Mouse (Mus musculus): Measurements from ENCODE around the gene Atl3. TPM values are rescaled to one million over a fixed set of nuclear protein-coding genes. Genes with fewer than 3 reads are reported as not detected.

Atl3 gene
- polyA plus RNA-seq, 1 experiment from 2014 or later, result 8.4 TPM

DNA sequence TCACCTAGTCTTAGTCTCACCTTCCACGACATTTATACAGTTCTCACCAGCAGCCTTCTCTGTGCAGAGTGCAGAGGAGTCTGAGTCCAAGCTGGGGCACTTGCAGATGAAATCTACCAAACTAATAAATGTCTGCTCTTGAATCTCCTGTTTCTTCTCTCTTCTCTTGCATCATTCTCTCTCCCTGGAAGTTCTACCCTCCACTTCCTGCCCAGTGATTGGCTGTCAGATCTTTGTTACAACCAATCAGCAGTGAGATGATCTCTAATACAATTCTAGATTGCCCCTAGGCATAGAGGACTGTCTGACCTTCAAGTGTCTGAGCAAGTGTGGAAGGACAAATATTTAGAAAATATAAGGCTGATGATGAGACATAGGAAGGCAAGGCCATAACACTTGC lies 82.3 kb downstream of the Atl3 start:
- no peak overlapping the region for H3K4me3 ChIP-seq
- H3K36me3 ChIP-seq, result peaks cover 26% of the 10 kb centered on the region
- no peak overlapping the region for H3K27ac ChIP-seq
- no peaks in the 10 kb centered on the region for H3K27me3 ChIP-seq (ENCODE audit: insufficient read depth, poor library complexity, severe bottlenecking)
- H3K9me3 ChIP-seq, result no peaks in the 10 kb centered on the region
- peaks cover 7% of the 10 kb centered on the region; the same call in 1 of the 2 replicates for H3K4me1 ChIP-seq
- 82% methylated on average over 1 of the region's 1 CpGs for WGBS
- no peak for DNase-seq (ENCODE audit: low spot score)

- H3K4me1 ChIP-seq, result peaks cover 8% of the 10 kb centered on the region; the same call in 1 of the 2 replicates
These were observed 83.9 kb downstream of the Atl3 start for GRCm38 (mm10) chr19:7577710-7578109.

GRCm38 (mm10) chr19:7581042-7581441 lies 87.2 kb downstream of the Atl3 start:
- H3K36me3 ChIP-seq, result peaks cover 15% of the 10 kb centered on the region
- H3K27me3 ChIP-seq (ENCODE audit: insufficient read depth, poor library complexity, severe bottlenecking), result no peaks in the 10 kb centered on the region
- H3K4me3 ChIP-seq, result no peak overlapping the region
- H3K27ac ChIP-seq, result no peak overlapping the region
- H3K9me3 ChIP-seq, result no peaks in the 10 kb centered on the region
- DNase-seq (ENCODE audit: low spot score), result no peak
- WGBS, result 50% methylated on average over 5 of the region's 5 CpGs
- H3K4me1 ChIP-seq, result peaks cover 18% of the 10 kb centered on the region; the same call in 1 of the 2 replicates

More at GRCm38 (mm10) chr19:7577710-7578109, 83.9 kb downstream of the Atl3 start:
- 83% methylated on average over 3 of the region's 3 CpGs for WGBS
- H3K27ac ChIP-seq, result no peak overlapping the region
- H3K36me3 ChIP-seq, result peaks cover 26% of the 10 kb centered on the region
- H3K9me3 ChIP-seq, result no peaks in the 10 kb centered on the region
- no peak for DNase-seq (ENCODE audit: low spot score)
- H3K4me3 ChIP-seq, result no peak overlapping the region
- no peaks in the 10 kb centered on the region for H3K27me3 ChIP-seq (ENCODE audit: insufficient read depth, poor library complexity, severe bottlenecking)

GRCm38 (mm10) chr19:7583101-7583500 lies 89.3 kb downstream of the Atl3 start:
- H3K4me1 ChIP-seq, result peaks cover 18% of the 10 kb centered on the region; the same call in 1 of the 2 replicates
- DNase-seq (ENCODE audit: low spot score), result no peak
- H3K4me3 ChIP-seq, result no peak overlapping the region
- H3K36me3 ChIP-seq, result peaks cover 21% of the 10 kb centered on the region
- H3K27ac ChIP-seq, result peak overlapping the region; percentile 29; the same call in 1 of the 2 replicates
- 35% methylated on average over 7 of the region's 7 CpGs for WGBS
- no peaks in the 10 kb centered on the region for H3K27me3 ChIP-seq (ENCODE audit: insufficient read depth, poor library complexity, severe bottlenecking)
- H3K9me3 ChIP-seq, result no peaks in the 10 kb centered on the region

DNA sequence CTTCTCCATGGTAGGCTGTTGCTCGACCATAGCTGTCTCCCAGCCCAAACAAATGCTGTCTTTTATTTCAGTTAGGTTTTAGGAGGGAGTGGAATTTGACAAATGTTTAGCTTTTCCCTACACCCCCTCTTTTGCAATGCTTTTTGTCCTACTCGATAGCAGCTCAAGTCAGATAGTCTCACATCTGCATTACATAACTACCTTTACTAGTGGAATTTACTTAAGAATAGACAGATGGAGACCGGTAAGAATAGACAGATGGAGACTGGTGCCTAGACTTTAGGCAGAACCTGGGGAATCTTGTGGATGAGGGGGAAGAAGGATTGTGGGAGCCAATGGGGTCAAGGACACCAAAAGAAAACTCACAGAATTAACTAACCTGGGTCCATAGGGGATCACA lies 89.8 kb downstream of the Atl3 start:
- WGBS, result 81% methylated on average over 3 of the region's 3 CpGs
- Histone ChIP-seq H3K36me3 (peaks cover 25% of the 10 kb centered on the region), H3K4me1 (peaks cover 18% of the 10 kb centered on the region; the same call in 1 of the 2 replicates), H3K9me3 (no peaks in the 10 kb centered on the region), H3K27me3 (ENCODE audit: insufficient read depth, poor library complexity, severe bottlenecking) (no peaks in the 10 kb centered on the region), H3K4me3 (no peak overlapping the region), H3K27ac (peak overlapping the region; percentile 29; the same call in 1 of the 2 replicates)
- DNase-seq (ENCODE audit: low spot score), result no peak

DNA sequence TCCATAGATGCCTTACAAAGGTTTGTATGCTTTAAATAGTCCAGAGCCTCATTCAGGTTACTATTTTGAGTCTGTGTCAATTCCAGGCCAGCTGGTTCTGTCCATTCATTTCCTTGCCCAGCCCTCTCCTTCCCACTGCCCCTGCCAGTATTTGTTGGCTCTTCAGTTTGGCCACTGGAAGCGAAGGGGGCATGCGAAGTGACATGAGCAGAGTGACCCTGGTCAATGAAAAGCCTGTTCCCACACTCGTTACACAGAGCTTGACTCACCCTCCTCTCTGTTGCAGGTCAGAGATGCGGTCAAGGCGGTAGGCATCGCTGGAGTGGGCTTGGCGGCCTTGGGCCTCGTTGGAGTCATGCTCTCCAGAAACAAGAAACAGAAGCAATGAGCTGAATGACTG lies 91.4 kb downstream of the Atl3 start:
- no peaks in the 10 kb centered on the region for H3K9me3 ChIP-seq
- DNase-seq (ENCODE audit: low spot score), result no peak
- H3K27ac ChIP-seq, result no peak overlapping the region
- H3K4me3 ChIP-seq, result no peak overlapping the region
- no peaks in the 10 kb centered on the region for H3K27me3 ChIP-seq (ENCODE audit: insufficient read depth, poor library complexity, severe bottlenecking)
- WGBS, result 83% methylated on average over 8 of the region's 8 CpGs
- H3K36me3 ChIP-seq, result peaks cover 16% of the 10 kb centered on the region; the same call in 1 of the 2 replicates
- peaks cover 17% of the 10 kb centered on the region; the same call in 1 of the 2 replicates for H3K4me1 ChIP-seq

DNA sequence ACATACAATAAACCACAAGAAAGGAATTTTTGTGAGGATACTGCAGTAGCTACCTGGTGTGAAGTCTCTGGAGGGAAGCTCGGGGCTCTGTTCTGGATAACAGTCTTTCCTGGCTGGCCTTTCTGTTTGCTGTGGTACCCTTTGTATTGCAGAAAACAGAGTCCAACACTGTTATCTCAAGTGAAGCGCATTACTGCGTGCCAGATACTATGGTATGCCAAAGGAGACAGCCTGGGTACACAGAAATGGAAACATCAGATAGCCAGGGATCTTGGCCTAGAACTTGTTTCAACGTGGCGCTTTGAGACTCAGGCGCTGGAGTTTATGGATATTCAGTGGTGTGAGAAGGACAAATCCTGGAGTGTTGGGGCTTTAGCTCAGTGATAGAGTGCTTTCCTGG lies 91.9 kb downstream of the Atl3 start:
- no peaks in the 10 kb centered on the region for H3K9me3 ChIP-seq
- H3K4me1 ChIP-seq, result peaks cover 14% of the 10 kb centered on the region; the same call in 1 of the 2 replicates
- H3K4me3 ChIP-seq, result no peak overlapping the region
- 82% methylated on average over 6 of the region's 6 CpGs for WGBS
- no peaks in the 10 kb centered on the region for H3K27me3 ChIP-seq (ENCODE audit: insufficient read depth, poor library complexity, severe bottlenecking)
- no peak for DNase-seq (ENCODE audit: low spot score)
- H3K36me3 ChIP-seq, result peaks cover 16% of the 10 kb centered on the region; the same call in 1 of the 2 replicates
- H3K27ac ChIP-seq, result no peak overlapping the region

Other genes starting within 250 kb of the Atl3 start
- 18.5 and 27.1 TPM in 2 replicates for gene Rcor2, start 226.7 kb upstream of the Atl3 start, polyA plus RNA-seq (2016; fragmentation: Nextera tagmentation; extraction: Ambion mirVana)
- 37.4 and 50.6 TPM in 2 replicates for gene Mark2, start 152.2 kb upstream of the Atl3 start, polyA plus RNA-seq (2016; fragmentation: Nextera tagmentation; extraction: Ambion mirVana)
- 26.8 and 35.5 TPM in 2 replicates for gene Spindoc, start 111.0 kb upstream of the Atl3 start, polyA plus RNA-seq (2016; fragmentation: Nextera tagmentation; extraction: Ambion mirVana)
- 3.1 and 5.1 TPM in 2 replicates for gene 2700081O15Rik, start 76.4 kb upstream of the Atl3 start, polyA plus RNA-seq (2016; fragmentation: Nextera tagmentation; extraction: Ambion mirVana)
- 132 and 143 TPM in 2 replicates for gene Rtn3, start 10.8 kb upstream of the Atl3 start, polyA plus RNA-seq (2016; fragmentation: Nextera tagmentation; extraction: Ambion mirVana)
- 15.9 and 30.8 TPM in 2 replicates for gene Pla2g16, start 63.4 kb downstream of the Atl3 start, polyA plus RNA-seq (2016; fragmentation: Nextera tagmentation; extraction: Ambion mirVana)
- gene Lgals12, start 113.2 kb downstream of the Atl3 start, polyA plus RNA-seq (2016; fragmentation: Nextera tagmentation; extraction: Ambion mirVana), result 0.06 TPM in 1 of 2 replicates, not detected in the other
- gene Hrasls5, start 118.5 kb downstream of the Atl3 start, polyA plus RNA-seq (2016; fragmentation: Nextera tagmentation; extraction: Ambion mirVana), result not detected in 2 replicates
- gene Slc22a19, start 217.3 kb downstream of the Atl3 start, polyA plus RNA-seq (2016; fragmentation: Nextera tagmentation; extraction: Ambion mirVana), result not detected in 2 replicates

Data from heart, embryonic 10.5 days (tissue).